Mouse (Mus musculus): Measurements from ENCODE around the gene Smyd3. TPM values are rescaled to one million over a fixed set of nuclear protein-coding genes. Genes with fewer than 3 reads are reported as not detected.

The Smyd3 gene
- polyA plus RNA-seq, 1 experiment from 2014 or later: 18.2 TPM

DNA sequence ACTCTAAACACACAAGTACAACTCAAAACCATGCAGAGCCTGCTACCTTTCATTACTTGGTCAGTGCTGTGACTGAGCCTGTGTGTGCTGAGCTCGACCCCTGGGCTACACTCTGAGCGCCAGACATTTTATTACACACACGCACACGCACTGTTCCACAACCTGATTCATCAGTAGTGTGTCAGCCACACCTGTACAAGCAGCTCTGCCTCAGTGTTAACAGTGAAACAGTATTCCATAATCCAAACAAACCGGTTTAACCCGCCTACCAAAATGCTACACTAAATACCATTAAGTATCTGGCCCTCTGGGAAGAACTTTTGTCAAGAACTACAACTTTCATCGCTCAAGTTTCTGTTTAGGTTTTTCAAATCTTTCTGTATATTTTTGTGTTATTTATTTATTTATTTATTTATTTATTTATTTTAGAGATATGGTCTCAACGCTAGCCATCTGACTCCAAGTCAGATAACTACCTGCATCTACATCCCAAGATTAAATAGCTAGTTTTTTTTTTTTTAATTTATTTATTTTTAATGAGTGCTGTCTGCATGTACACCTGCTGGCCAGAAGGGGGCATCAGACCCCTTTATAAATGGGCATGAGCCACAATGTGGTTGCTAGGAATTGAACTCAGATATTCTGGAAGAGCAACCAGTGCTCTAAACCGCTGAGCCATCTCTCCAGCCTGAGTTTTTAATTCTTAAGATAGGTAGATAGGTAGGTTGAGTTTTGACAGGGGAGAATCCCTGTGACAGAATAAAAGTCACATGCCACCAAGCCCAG, 11.1 kb downstream of the Smyd3 start:
- Histone ChIP-seq H3K27ac (ENCODE audit: low read depth, low read length) (no peak overlapping the region), H3K9ac (ENCODE audit: low read length) (no peak overlapping the region), H3K27me3 (replicated peaks; ENCODE audit: control insufficient read depth, insufficient read depth, low read length) (no peaks in the 10 kb centered on the region), H3K9me3 (replicated peaks; ENCODE audit: control insufficient read depth, low read length) (no peaks in the 10 kb centered on the region), H3K36me3 (ENCODE audit: control insufficient read depth, insufficient read depth, low read length) (no peaks in the 10 kb centered on the region), H3K4me1 (ENCODE audit: control insufficient read depth, insufficient read depth, low read length) (no peaks in the 10 kb centered on the region), H3K4me3 (ENCODE audit: low read depth, low read length) (no peak overlapping the region), H3K4me2 (ENCODE audit: low read length) (no peak overlapping the region)
- peak; percentile 56 for DNase-seq (ENCODE audit: low spot score)
- no peak for ATAC-seq
- WGBS: 71% methylated on average over 9 of the region's 9 CpGs

DNA sequence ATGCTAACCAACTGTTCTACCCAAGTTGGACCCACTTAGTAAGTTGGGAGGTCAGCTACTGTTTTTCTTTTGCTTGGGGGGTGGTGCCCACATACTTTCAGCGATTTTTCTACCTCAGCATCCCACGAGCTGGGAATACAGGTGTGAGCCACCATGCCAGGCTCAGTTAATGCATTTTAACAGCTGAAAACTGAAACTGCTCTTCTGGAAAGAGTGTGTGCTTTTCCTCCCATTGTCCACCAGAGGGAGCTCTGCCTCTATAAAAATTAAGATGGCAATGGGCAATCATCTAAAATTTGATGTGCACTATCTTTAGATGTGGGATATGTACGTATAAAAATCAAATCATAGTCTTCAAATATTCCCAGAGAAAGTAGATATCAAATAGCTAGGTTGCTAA, 15.3 kb downstream of the Smyd3 start:
- H3K27ac ChIP-seq (ENCODE audit: low read depth, low read length): no peak overlapping the region
- no peak overlapping the region for H3K9ac ChIP-seq (ENCODE audit: low read length)
- ATAC-seq: no peak
- DNase-seq (ENCODE audit: low spot score): peak; percentile 56
- WGBS: 22% methylated on average over 3 of the region's 3 CpGs
- H3K4me1 ChIP-seq (ENCODE audit: control insufficient read depth, insufficient read depth, low read length): no peaks in the 10 kb centered on the region
- no peak overlapping the region for H3K4me2 ChIP-seq (ENCODE audit: low read length)
- no peaks in the 10 kb centered on the region for H3K36me3 ChIP-seq (ENCODE audit: control insufficient read depth, insufficient read depth, low read length)
- no peaks in the 10 kb centered on the region for H3K27me3 ChIP-seq (replicated peaks; ENCODE audit: control insufficient read depth, insufficient read depth, low read length)
- H3K9me3 ChIP-seq (replicated peaks; ENCODE audit: control insufficient read depth, low read length): no peaks in the 10 kb centered on the region
- H3K4me3 ChIP-seq (ENCODE audit: low read depth, low read length): no peak overlapping the region

DNA sequence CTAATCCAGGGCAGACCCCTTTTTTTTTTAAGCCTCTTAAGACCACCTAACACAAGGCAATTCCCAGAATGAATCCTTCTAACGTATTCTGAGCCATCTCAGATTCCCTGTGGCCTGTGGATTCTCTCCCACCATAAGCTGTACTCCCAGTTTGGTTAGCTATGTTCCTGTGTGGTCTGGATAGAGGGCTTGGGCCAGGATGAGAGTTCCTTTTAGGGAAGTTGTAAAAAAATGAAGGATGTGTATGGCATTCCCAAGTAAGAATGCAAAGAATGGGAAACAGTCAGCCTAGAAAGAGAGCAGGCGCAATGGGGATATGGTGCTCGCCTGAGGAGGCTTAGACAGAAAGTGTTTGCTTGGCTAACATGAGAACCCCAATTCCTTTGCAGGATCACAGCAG, 18.6 kb downstream of the Smyd3 start:
- no peaks in the 10 kb centered on the region for H3K4me1 ChIP-seq (ENCODE audit: control insufficient read depth, insufficient read depth, low read length)
- no peaks in the 10 kb centered on the region for H3K36me3 ChIP-seq (ENCODE audit: control insufficient read depth, insufficient read depth, low read length)
- no peak overlapping the region for H3K4me3 ChIP-seq (ENCODE audit: low read depth, low read length)
- ATAC-seq (no peak), DNase-seq (ENCODE audit: low spot score) (no peak)
- whole genome bisulfite sequencing: 79% methylated on average over 3 of the region's 3 CpGs
- H3K9me3 ChIP-seq (replicated peaks; ENCODE audit: control insufficient read depth, low read length): no peaks in the 10 kb centered on the region
- no peak overlapping the region for H3K9ac ChIP-seq (ENCODE audit: low read length)
- H3K4me2 ChIP-seq (ENCODE audit: low read length): no peak overlapping the region
- no peak overlapping the region for H3K27ac ChIP-seq (ENCODE audit: low read depth, low read length)
- H3K27me3 ChIP-seq (replicated peaks; ENCODE audit: control insufficient read depth, insufficient read depth, low read length): no peaks in the 10 kb centered on the region

DNA sequence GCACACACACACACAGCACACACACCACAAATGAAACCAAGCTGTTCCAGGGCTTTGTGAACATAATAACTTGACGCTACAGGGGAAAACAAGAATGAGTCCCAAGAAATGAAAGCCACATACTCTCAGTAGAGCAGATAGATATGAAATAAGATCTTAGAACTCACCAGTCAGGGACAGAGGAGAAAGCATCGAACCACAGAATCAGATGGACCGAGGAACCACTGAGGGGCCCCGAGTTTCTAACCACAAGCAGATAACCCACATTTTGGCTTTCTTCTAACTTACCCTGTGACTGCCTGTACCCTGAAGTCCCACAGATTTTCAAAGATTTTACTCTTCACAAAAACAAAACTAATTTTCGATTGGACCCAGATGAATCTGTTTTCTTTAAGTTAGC, 24.9 kb downstream of the Smyd3 start:
- WGBS: 88% methylated on average over 5 of the region's 5 CpGs
- Histone ChIP-seq H3K9me3 (replicated peaks; ENCODE audit: control insufficient read depth, low read length) (no peaks in the 10 kb centered on the region), H3K27ac (ENCODE audit: low read depth, low read length) (no peak overlapping the region), H3K4me1 (ENCODE audit: control insufficient read depth, insufficient read depth, low read length) (no peaks in the 10 kb centered on the region), H3K27me3 (replicated peaks; ENCODE audit: control insufficient read depth, insufficient read depth, low read length) (no peaks in the 10 kb centered on the region), H3K36me3 (ENCODE audit: control insufficient read depth, insufficient read depth, low read length) (no peaks in the 10 kb centered on the region), H3K4me3 (ENCODE audit: low read depth, low read length) (no peak overlapping the region), H3K9ac (ENCODE audit: low read length) (no peak overlapping the region), H3K4me2 (ENCODE audit: low read length) (no peak overlapping the region)
- no peak for DNase-seq (ENCODE audit: low spot score)
- no peak for ATAC-seq

DNA sequence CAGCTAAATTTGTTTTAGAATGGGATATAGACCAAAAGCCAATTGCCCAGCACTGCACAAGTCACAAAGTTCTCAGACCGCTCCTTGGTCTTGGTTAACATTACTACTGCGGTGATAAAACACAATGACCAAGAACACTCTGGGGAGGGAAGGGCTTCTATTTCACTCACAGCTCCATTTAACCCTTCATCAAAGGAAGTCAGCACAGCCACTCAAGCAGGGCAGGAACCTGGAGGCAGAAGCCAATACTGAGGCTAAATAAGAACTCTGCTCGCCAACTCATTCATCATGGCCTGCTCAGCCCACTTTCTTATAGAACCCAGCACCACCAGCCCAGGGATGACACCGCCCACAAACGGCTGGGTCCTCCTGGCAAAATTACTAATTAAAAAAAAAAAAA, 29.3 kb downstream of the Smyd3 start:
- H3K27ac ChIP-seq (ENCODE audit: low read depth, low read length): no peak overlapping the region
- no peak overlapping the region for H3K4me3 ChIP-seq (ENCODE audit: low read depth, low read length)
- no peaks in the 10 kb centered on the region for H3K9me3 ChIP-seq (replicated peaks; ENCODE audit: control insufficient read depth, low read length)
- no peak for DNase-seq (ENCODE audit: low spot score)
- H3K27me3 ChIP-seq (replicated peaks; ENCODE audit: control insufficient read depth, insufficient read depth, low read length): no peaks in the 10 kb centered on the region
- H3K4me2 ChIP-seq (ENCODE audit: low read length): no peak overlapping the region
- H3K36me3 ChIP-seq (ENCODE audit: control insufficient read depth, insufficient read depth, low read length): no peaks in the 10 kb centered on the region
- 92% methylated on average over 5 of the region's 5 CpGs for WGBS
- H3K4me1 ChIP-seq (ENCODE audit: control insufficient read depth, insufficient read depth, low read length): no peaks in the 10 kb centered on the region
- ATAC-seq: no peak
- no peak overlapping the region for H3K9ac ChIP-seq (ENCODE audit: low read length)

DNA sequence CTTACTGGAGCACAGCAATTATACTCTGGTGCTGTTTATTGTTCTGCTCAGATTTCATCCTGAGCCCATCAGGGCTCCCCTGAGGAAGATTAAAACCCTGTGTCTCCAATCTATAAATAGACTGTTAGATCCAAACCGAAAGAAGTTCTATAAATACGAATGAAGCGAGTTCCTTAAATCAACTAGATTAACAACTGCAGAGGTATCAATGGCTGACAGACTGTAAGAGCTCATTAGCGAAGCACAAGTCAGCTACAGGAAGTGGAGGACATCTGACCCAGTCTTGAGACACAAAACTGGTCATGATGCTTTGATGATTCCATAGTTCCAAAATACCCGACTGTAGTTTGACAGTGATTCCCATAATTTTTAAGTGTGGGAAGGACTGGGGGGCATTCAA, 29.9 kb downstream of the Smyd3 start:
- ATAC-seq (no peak), DNase-seq (ENCODE audit: low spot score) (no peak)
- no peaks in the 10 kb centered on the region for H3K4me1 ChIP-seq (ENCODE audit: control insufficient read depth, insufficient read depth, low read length)
- 76% methylated on average over 5 of the region's 5 CpGs for WGBS
- no peaks in the 10 kb centered on the region for H3K36me3 ChIP-seq (ENCODE audit: control insufficient read depth, insufficient read depth, low read length)
- H3K4me2 ChIP-seq (ENCODE audit: low read length): no peak overlapping the region
- H3K4me3 ChIP-seq (ENCODE audit: low read depth, low read length): no peak overlapping the region
- no peaks in the 10 kb centered on the region for H3K9me3 ChIP-seq (replicated peaks; ENCODE audit: control insufficient read depth, low read length)
- no peak overlapping the region for H3K9ac ChIP-seq (ENCODE audit: low read length)
- no peak overlapping the region for H3K27ac ChIP-seq (ENCODE audit: low read depth, low read length)
- no peaks in the 10 kb centered on the region for H3K27me3 ChIP-seq (replicated peaks; ENCODE audit: control insufficient read depth, insufficient read depth, low read length)

DNA sequence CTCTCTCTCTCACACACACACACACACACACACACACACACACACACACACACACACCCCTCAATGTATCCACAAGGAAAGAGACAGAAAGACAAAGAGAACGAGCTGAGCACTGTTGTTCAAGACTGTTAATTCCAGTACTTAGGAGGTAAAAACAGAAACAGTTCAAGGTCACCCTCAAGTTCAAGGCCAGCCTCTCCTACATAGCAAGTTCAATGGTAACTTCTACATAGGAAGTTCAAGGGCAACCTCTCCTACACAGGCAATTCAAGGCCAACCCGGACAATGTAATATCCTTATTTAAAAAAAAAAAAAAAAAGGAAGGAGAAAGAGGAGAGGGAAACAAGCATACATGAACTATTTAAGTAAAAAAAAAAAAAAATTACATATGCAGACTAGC, 30.6 kb downstream of the Smyd3 start:
- DNase-seq (ENCODE audit: low spot score): no peak
- H3K27me3 ChIP-seq (replicated peaks; ENCODE audit: control insufficient read depth, insufficient read depth, low read length): no peaks in the 10 kb centered on the region
- no peaks in the 10 kb centered on the region for H3K9me3 ChIP-seq (replicated peaks; ENCODE audit: control insufficient read depth, low read length)
- ATAC-seq: no peak
- no peak overlapping the region for H3K27ac ChIP-seq (ENCODE audit: low read depth, low read length)
- H3K4me3 ChIP-seq (ENCODE audit: low read depth, low read length): no peak overlapping the region
- H3K9ac ChIP-seq (ENCODE audit: low read length): no peak overlapping the region
- no peaks in the 10 kb centered on the region for H3K36me3 ChIP-seq (ENCODE audit: control insufficient read depth, insufficient read depth, low read length)
- no peaks in the 10 kb centered on the region for H3K4me1 ChIP-seq (ENCODE audit: control insufficient read depth, insufficient read depth, low read length)
- no peak overlapping the region for H3K4me2 ChIP-seq (ENCODE audit: low read length)
- WGBS: 77% methylated on average over 2 of the region's 2 CpGs

DNA sequence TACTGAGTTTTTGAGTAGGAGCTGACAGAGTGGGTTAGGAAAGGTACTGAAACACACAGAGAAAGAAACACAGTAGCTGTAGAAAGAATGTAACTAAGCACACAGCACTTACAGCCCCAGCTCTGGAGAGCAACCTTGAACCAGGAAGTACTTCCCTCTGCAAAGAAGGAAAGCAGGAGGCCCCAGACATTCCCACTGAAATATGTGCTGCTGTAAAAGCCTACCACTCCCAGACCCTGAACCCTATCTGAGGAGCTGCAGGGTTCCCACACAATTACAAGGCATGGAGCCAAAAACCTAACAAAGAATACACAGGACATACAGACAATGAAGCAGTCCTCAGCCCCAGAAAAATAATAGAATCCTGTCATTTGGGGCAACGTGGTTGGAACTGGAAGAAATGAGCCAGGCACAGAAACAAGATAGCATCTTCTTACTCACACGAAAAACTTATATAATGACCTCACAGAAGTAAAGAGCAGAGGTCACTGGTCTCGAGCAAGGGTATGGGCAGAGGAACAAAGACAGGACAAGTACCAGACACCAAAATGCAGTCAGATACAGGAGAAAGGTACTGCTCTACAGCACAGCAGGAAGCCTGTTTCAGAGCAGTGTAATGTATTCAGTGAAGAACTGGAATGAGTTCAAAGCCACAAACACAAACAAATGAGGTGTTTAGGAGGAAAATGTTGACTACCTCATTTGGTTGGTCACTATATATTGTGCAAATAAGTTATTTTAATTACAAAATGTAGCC, 31.9 kb downstream of the Smyd3 start:
- Histone ChIP-seq H3K4me2 (ENCODE audit: low read length) (no peak overlapping the region), H3K4me3 (ENCODE audit: low read depth, low read length) (no peak overlapping the region), H3K9ac (ENCODE audit: low read length) (no peak overlapping the region), H3K27ac (ENCODE audit: low read depth, low read length) (no peak overlapping the region), H3K9me3 (replicated peaks; ENCODE audit: control insufficient read depth, low read length) (no peaks in the 10 kb centered on the region), H3K27me3 (replicated peaks; ENCODE audit: control insufficient read depth, insufficient read depth, low read length) (no peaks in the 10 kb centered on the region), H3K4me1 (ENCODE audit: control insufficient read depth, insufficient read depth, low read length) (no peaks in the 10 kb centered on the region), H3K36me3 (ENCODE audit: control insufficient read depth, insufficient read depth, low read length) (no peaks in the 10 kb centered on the region)
- DNase-seq (ENCODE audit: low spot score): peak; percentile 23
- no peak for ATAC-seq
- 21% methylated on average over 3 of the region's 3 CpGs for WGBS

DNA sequence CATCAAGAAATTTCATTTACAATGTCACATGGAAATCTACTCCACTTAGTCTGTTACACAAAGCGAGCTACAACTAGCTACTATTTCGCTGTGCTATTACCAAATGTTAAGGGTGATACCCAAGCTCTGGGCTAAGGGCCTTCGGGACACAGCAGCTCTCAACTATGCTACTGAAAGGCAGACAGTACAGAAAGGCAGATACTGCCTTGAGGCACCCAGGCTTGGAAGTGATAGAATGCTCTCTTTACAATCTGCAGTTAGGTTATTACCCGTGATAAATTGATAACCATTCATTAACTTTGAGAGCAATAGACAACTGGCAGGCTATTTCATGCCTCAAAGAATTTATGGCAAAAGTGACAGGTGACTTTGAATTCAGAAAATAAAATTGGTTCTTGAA, 37.0 kb downstream of the Smyd3 start:
- Histone ChIP-seq H3K4me1 (ENCODE audit: control insufficient read depth, insufficient read depth, low read length) (no peaks in the 10 kb centered on the region), H3K9me3 (replicated peaks; ENCODE audit: control insufficient read depth, low read length) (no peaks in the 10 kb centered on the region), H3K4me2 (ENCODE audit: low read length) (no peak overlapping the region), H3K9ac (ENCODE audit: low read length) (no peak overlapping the region), H3K36me3 (ENCODE audit: control insufficient read depth, insufficient read depth, low read length) (no peaks in the 10 kb centered on the region), H3K4me3 (ENCODE audit: low read depth, low read length) (no peak overlapping the region), H3K27me3 (replicated peaks; ENCODE audit: control insufficient read depth, insufficient read depth, low read length) (no peaks in the 10 kb centered on the region), H3K27ac (ENCODE audit: low read depth, low read length) (no peak overlapping the region)
- ATAC-seq (no peak), DNase-seq (ENCODE audit: low spot score) (no peak)
- 85% methylated on average over 4 of the region's 4 CpGs for WGBS

All from forebrain, embryonic 14.5 days (tissue).